Mouse (Mus musculus): Measurements from ENCODE around the gene Trmt13.

DNA sequence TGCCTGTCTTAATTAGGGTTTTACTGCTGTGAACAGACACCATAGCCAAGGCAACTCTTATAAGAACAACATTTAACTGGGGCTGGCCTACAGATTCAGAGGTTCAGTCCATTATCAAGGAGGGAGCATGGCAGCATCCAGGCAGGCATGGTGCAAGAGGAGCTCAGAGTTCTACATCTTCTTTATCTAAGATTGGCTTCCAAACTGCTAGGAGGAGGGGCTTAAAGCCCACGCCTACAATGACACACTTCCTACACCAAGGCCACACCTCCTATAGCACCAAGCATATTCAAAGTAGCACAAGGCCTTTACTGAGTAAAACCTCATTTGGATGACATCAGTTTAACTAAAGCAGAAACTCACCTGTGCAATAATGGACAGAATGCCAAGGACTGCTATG, 25.6 kb upstream of the Trmt13 start:
- TF ChIP-seq CTCF (IDR thresholded peaks at IDR 0.05; ENCODE audit: low read depth, low read length), result no peak
- no peak for TF ChIP-seq POLR2A (IDR thresholded peaks at IDR 0.05; ENCODE audit: extremely low read depth, insufficient read depth, low read length)
